Mouse (Mus musculus) cerebellum, adult 2 months (tissue): ENCODE results near the gene Plekhg4.

Experiments
- CTCF ChIP-seq: fragments of 200-500 bp; IDR thresholded peaks from 2 replicates; pipeline ENCODE4 v1.5.1; 2011; ENCODE audit warnings: low read depth, mild to moderate bottlenecking, control low read depth, low read length, moderate library complexity, borderline replicate concordance; ENCODE audit not compliant: insufficient read depth
- POLR2A ChIP-seq: fragments of 200-500 bp; IDR thresholded peaks from 2 replicates; pipeline ENCODE4 v1.6.1; 2011; ENCODE audit warnings: low read length, control low read depth, borderline replicate concordance; ENCODE audit not compliant: insufficient read depth

- TF ChIP-seq POLR2A (no peak), CTCF (no peak)
Observed at GRCm38 (mm10) chr8:105393915-105394314, 20.8 kb downstream of the Plekhg4 start.
